Mouse (Mus musculus) megakaryocyte-erythroid progenitor cell, adult 5-6 weeks (primary cell): Measurements from ENCODE around the gene Lalba. TPM values are rescaled to one million over a fixed set of nuclear protein-coding genes. Genes with fewer than 3 reads are reported as not detected.
A peak's percentile ranks its signal among the peaks of the same experiment; 100 is the strongest.
"Not testable (repeated sequence)": the region's sequence is repeated elsewhere in the genome, so short reads cannot be mapped to it uniquely, and the experiment has no call there.

ENCODE experiments used
- ATAC-seq: replicated peaks from 2 replicates; pipeline ENCODE4 v1.8.0; 2016; ENCODE audit warnings: mild to moderate bottlenecking, inconsistent platforms; ENCODE audit not compliant: severe bottlenecking, poor library complexity, low FRiP score, low TSS enrichment
- total RNA-seq, 2 experiments: library from RNA; stranded (forward) in 1 of 2; stranded (reverse) in 1 of 2; fragments of 200-1000, 215-1000 nt in 1 of 2; fragments of >200 nt in 1 of 2; fragmentation: Nextera tagmentation in 1 of 2; gene quantifications; 2 replicates each; pipeline ENCODE4 v1.2.3; 2014 to 2017

Gene Lalba
- not detected in 2 replicates for total RNA-seq (2014; fragmentation: Nextera tagmentation)
- total RNA-seq (2017), result not detected in 2 replicates

DNA sequence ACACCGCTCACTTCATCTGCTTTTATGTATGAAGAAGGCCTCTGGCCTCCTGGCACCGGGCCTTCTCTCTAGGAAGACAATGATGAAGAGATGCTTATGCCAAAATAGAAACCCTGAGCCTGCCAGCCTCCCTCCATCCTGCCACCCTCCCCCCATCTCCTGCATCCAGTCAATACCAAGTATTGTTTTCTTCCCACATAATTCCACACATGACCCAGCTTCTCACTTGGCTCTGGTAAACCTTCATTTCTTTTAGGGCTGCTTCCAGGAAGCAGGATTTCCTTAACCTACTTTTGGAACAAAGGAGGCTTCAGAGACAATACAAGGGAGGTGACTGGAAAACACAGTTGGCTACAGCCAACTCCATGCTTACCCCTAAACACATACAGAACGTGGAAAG, at the start of gene Lalba:
Gene Lalba (minus strand): TSS at position 21 of the 400 bp plus-strand sequence.
- ATAC-seq, result no peak

DNA sequence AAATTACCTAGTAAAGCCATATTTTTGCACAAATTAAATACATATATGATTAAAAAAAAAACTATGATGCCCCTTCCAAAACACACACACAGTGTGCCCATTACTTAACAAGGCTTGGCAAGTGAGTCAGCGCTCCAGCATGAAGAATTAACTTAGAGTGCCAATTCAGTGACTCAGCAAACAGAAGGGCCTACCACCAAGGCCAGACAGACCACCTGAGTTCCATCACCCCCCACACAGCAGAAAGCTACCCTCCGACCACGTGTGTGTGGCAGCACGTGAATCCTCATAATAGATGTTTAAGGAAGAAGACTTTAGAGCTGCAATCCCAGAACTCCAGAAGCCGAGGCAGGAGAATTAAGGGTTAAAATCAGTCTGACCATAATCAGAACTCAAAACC, 49.8 kb upstream of the Lalba start:
- ATAC-seq, result no peak

DNA sequence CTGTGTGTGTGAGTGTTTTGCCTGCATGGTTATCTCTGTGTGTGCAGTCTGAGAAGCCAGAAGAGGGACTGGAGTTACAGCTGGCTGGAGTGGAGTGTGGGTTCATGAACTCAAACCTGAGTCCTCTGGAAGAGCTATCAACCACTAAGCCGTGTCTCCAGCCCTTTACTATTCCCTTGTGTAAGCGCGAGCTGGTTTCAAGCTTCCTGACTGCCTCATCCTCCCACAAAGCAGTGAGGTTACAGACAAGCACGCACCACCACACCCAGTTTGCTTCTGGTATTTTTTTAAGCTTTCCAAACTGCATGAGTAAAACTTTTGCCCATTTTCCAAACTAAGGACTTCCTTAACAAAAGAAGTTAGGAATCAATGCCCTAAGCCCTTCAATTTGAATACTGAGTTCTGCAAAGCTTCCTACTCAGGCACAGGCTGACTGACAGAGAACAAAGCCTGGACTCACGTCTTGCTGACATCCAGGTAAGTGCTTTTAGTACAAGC, 45.6 kb upstream of the Lalba start:
- ATAC-seq, result no peak

DNA sequence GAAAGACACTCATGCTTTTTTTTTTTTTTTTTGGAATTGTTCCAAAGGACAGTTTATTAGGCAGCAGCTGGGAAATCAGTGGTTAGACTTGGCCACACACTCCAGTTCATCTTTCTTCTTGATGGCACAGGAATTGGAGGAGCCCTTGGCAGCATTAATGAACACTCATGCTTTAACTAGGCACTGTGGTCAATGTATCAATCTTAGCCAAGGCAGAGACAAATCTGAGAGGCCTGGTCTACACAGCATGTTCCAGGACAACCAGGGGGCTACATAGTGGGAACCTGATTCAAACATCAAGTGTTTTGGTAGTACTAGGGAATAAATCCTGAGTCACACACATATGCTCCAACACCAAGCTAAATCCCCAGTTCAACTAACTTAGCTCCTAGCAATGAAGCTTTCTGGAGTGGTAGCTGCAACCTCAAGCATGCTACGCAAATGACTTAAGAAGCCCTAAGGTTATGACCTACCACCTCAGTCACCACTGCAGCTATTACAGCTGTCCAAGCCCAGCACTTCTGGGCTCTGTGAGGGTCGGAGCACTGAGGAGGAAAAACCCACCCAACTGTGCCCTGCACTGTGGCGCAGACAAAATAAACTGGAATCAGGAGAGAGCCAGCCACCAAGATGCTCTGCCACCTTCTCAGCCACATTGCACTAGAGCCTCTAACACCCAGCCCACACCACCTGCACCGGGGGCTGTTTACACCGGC, 44.7 kb upstream of the Lalba start:
- ATAC-seq, result 0 out of 2 replicates have a peak, but pooled peaks have one; percentile 11

DNA sequence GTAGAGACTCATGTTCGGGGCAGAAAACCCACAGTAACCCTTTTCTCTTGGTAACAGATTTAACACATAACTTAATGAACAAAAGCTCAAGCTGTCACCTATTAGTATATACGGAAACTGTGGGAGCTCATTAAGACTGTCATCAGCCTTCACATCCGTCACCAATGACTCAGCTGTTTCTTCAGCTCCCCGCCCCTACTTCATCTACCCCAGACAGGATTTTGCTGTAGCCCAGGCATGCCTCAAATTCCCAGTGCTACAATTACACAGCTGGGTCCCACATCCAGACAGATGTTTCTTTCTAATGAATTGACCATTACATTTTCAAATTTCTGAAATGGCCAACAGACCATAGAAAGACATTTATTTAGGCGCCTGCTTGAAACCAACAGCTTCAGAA, 43.5 kb upstream of the Lalba start:
- ATAC-seq, result no peak

DNA sequence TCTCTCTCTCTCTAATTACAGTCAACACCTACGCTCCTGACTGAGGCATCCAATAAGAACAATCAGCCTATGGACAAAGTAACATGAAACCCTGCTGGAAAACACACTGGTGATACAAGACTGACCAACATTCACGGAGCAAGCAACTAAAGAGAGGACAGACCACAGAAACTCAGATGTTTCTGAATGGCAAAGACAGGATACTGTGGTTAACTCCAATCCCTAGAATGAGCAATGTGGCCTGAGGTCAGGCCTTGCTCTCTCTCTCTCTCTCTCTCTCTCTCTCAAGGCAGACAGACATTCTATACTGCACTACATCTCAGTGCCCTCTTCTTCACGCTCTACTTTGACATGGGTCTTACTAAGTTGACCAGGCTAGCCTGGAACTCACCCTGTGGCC, 38.7 kb upstream of the Lalba start:
- no peak for ATAC-seq

- peak; percentile 59 for ATAC-seq
Observed at GRCm38 (mm10) chr15:98517380-98518355, 35.1 kb upstream of the Lalba start.

GRCm38 (mm10) chr15:98514845-98515244, 32.3 kb upstream of the Lalba start:
- not testable (repeated sequence) for ATAC-seq

DNA sequence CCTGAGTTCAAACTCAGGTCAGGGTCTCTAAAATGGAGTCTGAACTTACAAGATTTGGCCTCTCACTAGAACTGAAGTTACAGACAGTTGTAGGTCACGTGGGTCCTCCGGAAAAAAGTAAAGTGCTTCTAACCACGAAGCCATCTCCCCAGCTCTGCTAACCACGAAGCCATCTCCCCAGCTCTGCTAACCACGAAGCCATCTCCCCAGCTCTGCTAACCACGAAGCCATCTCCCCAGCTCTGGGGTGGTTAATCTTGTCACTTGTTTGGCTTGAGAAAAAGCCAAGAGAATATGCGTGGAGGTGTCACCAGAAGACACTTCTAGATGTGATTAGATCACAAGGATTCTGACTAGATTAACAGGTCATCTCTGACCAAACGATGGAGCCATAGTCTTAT, 31.6 kb upstream of the Lalba start:
- ATAC-seq, result no peak

DNA sequence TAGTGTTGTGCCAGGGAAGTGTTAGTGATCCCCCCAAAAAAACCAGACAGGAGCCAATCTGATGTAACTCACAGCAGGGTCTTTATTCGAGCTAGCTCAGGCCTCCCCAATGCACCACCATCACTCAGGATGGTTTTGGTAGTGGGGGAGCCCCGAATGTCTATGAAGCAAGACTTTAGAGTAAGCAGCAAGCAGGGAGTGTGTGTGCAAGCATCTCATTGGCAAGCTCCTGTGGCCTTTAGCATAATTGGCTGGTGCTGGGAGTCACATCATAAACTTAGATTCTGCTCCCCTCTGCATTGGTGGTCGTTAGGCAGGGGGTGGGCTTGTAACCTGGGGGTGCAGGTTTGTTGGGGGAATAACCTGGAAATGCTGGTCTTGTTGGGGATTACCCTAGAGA, 31.2 kb upstream of the Lalba start:
- not testable (repeated sequence) for ATAC-seq

DNA sequence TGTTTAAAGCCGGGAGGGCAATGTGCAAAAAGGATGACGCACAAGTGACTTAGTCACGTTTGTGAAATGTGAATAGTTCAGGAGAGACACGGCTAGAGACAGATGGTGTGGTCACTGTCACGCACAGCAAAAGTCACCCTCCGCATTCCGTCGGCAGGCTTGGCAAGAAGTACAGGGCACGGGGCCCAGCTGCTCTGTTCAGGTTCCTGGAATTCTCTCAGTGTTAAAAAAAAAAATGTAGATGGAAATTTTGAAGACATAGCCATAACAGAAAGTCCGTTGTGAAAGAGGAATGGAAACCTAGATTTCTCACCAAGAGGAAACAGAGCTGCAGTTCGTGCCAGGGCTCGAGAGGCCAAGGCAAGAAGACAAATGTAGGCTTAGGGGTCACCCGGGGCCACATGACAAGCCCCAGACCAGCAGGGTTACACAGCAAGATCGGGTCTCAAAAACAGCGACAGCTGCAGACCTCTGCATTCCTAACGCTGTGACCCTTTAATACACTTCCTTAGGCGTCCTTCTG, 30.3 kb upstream of the Lalba start:
- no peak for ATAC-seq

DNA sequence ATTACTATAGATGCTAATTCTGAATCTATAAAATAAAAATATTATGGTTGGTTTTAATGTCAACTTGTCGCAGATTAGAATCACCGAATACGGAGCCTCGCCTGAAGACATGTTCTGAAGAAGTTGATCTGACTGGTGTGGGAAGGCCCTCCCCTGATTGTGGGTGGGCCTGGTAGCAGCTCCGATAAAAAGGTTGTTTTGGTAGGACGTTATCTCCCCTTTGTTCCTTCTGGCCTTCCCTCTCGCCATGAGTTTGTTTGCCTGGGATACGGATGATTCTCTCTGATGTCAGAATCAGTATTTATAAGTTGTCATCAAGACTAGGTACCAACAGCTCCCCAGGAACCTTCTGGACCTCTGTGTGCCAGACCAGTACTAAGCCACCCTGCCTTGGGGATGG, 29.7 kb upstream of the Lalba start:
- ATAC-seq, result no peak

DNA sequence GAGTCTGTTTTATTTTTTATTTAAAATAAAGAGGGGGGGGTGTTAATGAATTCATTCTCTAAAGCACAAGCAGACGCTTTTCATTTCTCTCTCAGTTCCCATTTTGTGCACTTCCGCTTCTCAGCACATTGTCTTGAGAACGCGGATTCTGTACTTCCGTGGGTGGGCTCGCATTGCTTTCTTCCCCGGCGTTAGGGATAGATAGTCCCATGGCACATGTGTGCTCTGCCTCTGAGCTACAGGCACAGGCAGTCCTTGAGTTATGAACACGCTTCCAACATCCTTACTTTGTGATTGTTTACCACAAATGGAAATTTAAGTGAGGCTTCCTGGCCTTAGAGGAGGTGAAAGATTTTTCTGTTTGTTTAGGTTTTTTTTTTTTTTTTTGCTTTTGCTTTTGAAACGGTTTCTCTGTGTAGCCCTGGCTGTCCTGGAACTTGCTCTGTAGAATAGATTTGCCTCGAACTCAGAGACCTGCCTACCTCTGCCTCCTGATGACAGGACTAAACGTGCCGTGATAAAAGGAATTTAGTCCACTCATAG, 28.9 kb upstream of the Lalba start:
- ATAC-seq, result no peak

DNA sequence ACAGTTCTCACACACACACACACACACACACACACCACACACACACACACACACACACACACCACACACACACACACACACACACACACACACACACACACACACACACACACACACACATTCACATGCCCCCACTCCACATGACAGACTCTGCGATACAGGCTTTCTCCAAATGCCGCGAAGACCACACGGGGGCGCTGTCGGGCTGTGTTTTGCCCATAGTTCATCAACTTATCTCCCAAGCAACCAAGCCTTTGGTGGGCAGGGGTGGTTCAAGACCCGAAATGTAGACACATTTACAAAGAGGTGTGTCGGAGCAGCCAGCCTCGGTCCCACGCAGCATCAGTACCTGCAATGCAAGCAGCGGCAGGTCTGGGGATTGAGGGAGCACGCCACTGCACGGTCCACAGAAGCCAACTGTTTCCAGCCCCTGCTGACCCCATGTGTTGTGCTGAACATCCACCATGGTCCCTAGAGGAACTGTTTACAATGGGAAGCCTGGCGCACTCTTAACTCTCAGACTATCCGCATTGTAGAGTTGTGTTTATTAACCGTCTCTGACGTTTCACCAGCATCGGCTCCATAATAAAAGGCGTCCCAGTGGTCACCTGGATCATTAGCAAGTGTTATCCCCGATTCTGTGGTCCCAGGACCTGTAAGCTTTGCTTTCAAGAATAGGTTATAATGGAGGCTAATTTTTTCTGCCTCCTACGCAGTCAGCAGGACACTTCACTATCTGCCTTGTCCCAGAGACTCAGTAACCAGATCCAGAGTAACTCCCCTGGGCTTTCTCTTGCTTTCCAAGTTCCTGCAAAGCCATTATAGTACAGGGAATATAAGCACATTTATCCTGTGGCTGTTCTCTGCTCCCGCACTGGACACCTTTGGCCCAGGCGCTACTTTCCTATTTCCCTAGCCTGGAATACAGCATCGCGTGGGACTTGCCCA, 28.2 kb upstream of the Lalba start:
- peak; percentile 72 for ATAC-seq

GRCm38 (mm10) chr15:98509387-98509786, 26.9 kb upstream of the Lalba start:
- no peak for ATAC-seq

DNA sequence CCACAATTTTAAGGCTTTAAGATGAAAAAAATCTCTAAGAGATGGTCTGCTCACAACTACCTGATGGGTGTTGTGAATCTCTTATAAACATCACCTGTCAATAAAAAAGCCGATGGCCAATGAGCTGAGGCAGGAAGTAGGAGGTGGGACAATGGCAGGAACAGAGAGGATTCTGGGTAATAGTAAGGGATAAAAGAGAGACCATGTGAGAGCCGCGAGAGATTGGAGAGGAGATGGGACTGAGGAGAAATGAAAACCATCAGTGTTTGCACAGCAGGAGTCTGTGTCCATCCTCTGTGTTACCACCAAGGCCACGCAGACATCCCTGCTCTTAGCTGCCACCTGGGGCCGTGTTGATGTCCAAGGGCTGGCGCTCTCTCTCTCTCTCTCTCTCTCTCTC, 24.8 kb upstream of the Lalba start:
- no peak for ATAC-seq

DNA sequence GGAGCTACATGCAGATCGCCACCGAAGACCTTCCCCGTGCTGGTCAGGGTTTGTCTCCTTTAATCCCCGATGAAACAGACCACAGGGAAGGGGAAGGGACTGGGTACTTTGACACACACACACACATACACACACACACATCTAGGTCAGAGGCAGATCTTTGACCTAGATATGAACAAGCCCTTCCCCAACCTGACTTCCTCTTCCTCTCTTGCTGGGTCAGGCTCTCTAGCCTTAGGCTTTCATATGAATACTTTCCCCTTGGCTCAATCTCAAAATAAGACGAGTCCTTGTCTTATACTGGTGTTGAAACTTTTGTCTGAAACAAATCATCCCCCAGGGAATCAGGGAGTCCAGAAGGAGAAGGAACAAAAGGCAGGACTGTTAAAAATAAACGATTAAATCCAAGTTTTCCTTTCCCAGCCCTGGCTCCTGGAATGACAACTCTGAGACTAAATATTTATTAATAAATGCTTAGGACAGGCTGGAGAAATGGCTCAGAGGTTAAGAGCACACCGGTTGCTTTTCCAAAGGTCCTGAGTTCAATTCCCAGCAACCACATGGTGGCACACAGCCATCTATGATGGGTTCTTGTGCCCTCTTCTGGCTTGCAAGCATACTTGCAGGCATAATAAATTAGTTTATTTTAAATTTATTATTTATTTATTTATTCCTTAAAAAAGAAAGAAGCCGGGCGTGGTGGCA, 23.9 kb upstream of the Lalba start:
- no peak for ATAC-seq

DNA sequence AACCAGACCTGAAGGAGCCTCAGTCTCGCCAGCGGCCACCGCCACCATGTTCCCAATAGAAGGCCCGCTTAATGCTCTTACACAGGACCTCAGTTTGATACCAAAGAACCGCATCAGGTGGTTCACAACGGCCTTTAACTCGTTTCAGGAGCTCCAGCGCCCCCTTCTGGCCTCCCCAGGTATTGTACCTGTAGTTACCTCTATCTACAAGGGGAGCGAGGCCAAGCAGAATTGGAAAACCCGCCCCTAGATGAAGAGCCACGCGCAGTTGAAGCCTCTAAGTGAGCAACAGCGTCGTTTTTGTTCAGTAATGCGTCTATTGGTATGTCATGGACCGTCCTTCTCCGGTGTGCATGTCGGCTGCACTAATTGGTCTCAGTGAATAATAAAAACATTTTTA, 22.0 kb upstream of the Lalba start:
- peak; percentile 74 for ATAC-seq
